Mouse (Mus musculus) limb, embryonic 11.5 days (tissue): Measurements from ENCODE around the gene Gsk3b. TPM values are rescaled to one million over a fixed set of nuclear protein-coding genes. Genes with fewer than 3 reads are reported as not detected.

Source experiments
- ATAC-seq: fragments of 200-750 bp; cut with Nextera tagmentation; 2 replicates; pipeline ENCODE4 v1.8.0; 2017; ENCODE audit warnings: low read depth; ENCODE audit not compliant: insufficient number of reproducible peaks, low FRiP score, low TSS enrichment
- DNase-seq: peaks from one replicate; pipeline ENCODE4 v3.0.0-alpha.2; 2015; ENCODE audit warnings: low spot score
- H3K27ac ChIP-seq: fragments of 300-500 bp; sonication (generic); replicated peaks from 2 replicates; pipeline ENCODE4 v1.5.1; 2014; ENCODE audit warnings: low read depth, mild to moderate bottlenecking, low read length
- H3K27me3 ChIP-seq: fragments of 300-500 bp; sonication (generic); 2 replicates; pipeline ENCODE4 v1.6.1; 2014; ENCODE audit warnings: mild to moderate bottlenecking, low read length, mixed read lengths; ENCODE audit not compliant: control insufficient read depth, insufficient read depth
- H3K36me3 ChIP-seq: fragments of 300-500 bp; sonication (generic); 2 replicates; pipeline ENCODE4 v1.6.1; 2014; ENCODE audit warnings: mild to moderate bottlenecking, low read length, moderate library complexity, mixed read lengths; ENCODE audit not compliant: control insufficient read depth, insufficient read depth
- H3K4me1 ChIP-seq: fragments of 300-500 bp; sonication (generic); 2 replicates; pipeline ENCODE4 v1.6.1; 2014; ENCODE audit warnings: low read length, mixed read lengths; ENCODE audit not compliant: control insufficient read depth, insufficient read depth
- H3K4me2 ChIP-seq: fragments of 300-500 bp; sonication (generic); 2 replicates; pipeline ENCODE4 v1.6.1; 2014; ENCODE audit warnings: low read depth, mild to moderate bottlenecking, moderate library complexity; ENCODE audit not compliant: severe bottlenecking
- H3K4me3 ChIP-seq: fragments of 300-500 bp; sonication (generic); 2 replicates; pipeline ENCODE4 v1.5.1; 2014; ENCODE audit warnings: low read depth, low read length
- H3K9ac ChIP-seq: fragments of 300-500 bp; sonication (generic); 2 replicates; pipeline ENCODE4 v1.6.1; 2014; ENCODE audit warnings: mild to moderate bottlenecking, low read length
- H3K9me3 ChIP-seq: fragments of 300-500 bp; sonication (generic); 2 replicates; pipeline ENCODE4 v1.6.1; 2016; ENCODE audit warnings: low read length; ENCODE audit not compliant: control insufficient read depth
- WGBS: fragments of 180-500 bp; shearing (Covaris S2); extraction: QIAGEN DNeasy Blood & Tissue Kit; methylation state at CpG from one replicate; pipeline ENCODE4 v1.1.7; 2014; 5-methylcytosine and 5-hydroxymethylcytosine counted together
- polyA plus RNA-seq: library from polyadenylated mRNA; unstranded; fragments of >200 nt; fragmentation: Nextera tagmentation; extraction: Ambion mirVana; gene quantifications from 2 replicates; pipeline ENCODE4 v1.2.1, GENCODE M21; 2014

Gene Gsk3b
- polyA plus RNA-seq, 1 experiment from 2014 or later = 70.4 TPM

GRCm38 (mm10) chr16:38137296-38137695 is 48.5 kb downstream of the Gsk3b start:
- no peaks in the 10 kb centered on the region for H3K27me3 ChIP-seq
- peak; percentile 54 for DNase-seq

DNA sequence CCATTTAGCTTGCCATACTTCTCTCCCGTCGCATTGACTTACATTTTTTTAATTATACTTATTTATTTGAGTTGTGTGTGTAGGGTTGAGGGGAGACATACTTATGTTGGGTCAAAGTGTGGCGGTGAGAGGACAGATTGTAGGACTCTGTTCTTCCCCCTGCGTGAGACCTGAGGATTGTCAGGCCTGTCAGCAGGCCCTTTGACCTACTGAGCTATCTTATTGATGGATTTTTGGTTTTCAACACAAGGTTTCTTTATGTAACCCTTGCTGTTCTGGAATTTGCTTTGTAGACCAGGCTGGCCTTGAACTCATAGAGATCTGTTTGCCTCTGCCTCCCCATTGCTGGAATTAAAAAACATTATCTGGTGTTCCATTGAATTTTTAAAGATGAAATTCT is 56.1 kb downstream of the Gsk3b start:
- no peaks in the 10 kb centered on the region for H3K27me3 ChIP-seq
- no peak overlapping the region for H3K4me2 ChIP-seq
- H3K4me3 ChIP-seq = no peak overlapping the region

More at GRCm38 (mm10) chr16:38137296-38137695, 48.5 kb downstream of the Gsk3b start:
- Histone ChIP-seq H3K36me3 (no peaks in the 10 kb centered on the region), H3K27ac (no peak overlapping the region), H3K4me1 (peaks cover 7% of the 10 kb centered on the region; the same call in 1 of the 2 replicates), H3K9me3 (no peaks in the 10 kb centered on the region; the same call in 1 of the 2 replicates), H3K4me2 (no peak overlapping the region), H3K9ac (no peak overlapping the region), H3K4me3 (no peak overlapping the region)
- ATAC-seq = no peak
- WGBS = 32% methylated on average over 5 of the region's 5 CpGs

GRCm38 (mm10) chr16:38150555-38150954 is 61.8 kb downstream of the Gsk3b start:
- H3K4me1 ChIP-seq = no peaks in the 10 kb centered on the region
- H3K4me2 ChIP-seq = no peak overlapping the region
- H3K27me3 ChIP-seq = no peaks in the 10 kb centered on the region
- H3K9me3 ChIP-seq = no peaks in the 10 kb centered on the region
- peaks cover 2% of the 10 kb centered on the region; the same call in 1 of the 2 replicates for H3K36me3 ChIP-seq
- ATAC-seq (no peak), DNase-seq (no peak)
- no peak overlapping the region for H3K9ac ChIP-seq
- no peak overlapping the region for H3K27ac ChIP-seq
- no peak overlapping the region for H3K4me3 ChIP-seq

More for the DNA sequence above, 56.1 kb downstream of the Gsk3b start:
- Histone ChIP-seq H3K9me3 (no peaks in the 10 kb centered on the region), H3K36me3 (no peaks in the 10 kb centered on the region), H3K27ac (no peak overlapping the region), H3K9ac (no peak overlapping the region), H3K4me1 (no peaks in the 10 kb centered on the region)
- 88% methylated on average over 4 of the region's 4 CpGs for WGBS
- DNase-seq (no peak), ATAC-seq (no peak)

DNA sequence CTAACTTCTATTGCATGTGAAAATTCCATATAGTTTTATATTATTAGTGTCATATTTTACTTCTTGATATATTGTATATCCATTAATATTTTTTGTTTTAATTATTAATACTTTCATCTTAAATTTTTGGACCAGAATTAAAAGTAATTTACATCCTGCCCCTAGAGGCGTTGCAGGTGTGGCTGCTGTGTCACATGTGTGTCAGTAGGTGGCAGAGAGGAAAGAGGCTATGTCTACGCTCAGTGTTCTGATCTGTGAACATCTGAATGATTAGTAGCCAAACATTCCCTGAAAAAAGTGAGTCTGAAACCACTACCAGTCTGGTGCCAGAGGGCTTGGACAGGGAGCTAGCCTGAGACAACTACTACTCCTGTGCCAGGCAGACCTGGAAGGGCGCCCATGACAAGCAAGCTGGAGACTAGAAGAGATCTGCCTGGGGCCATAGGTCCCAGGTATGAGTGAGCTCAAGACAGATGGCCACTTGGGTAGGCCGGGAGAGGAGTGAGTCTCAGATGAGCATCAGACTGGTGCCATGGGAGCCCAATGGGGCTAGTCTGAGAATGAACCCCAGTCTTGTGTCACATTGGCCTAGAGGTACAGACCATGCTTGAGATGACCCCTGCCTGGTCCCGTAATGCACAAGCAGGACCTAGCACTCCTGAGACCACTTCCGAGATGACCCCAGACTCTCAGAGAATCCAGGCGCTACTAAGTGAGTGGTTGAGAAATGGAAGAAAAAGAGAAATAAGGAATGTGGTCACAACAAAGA is 69.2 kb downstream of the Gsk3b start:
- Histone ChIP-seq H3K27me3 (no peaks in the 10 kb centered on the region), H3K4me1 (no peaks in the 10 kb centered on the region), H3K27ac (no peak overlapping the region), H3K4me3 (no peak overlapping the region), H3K9ac (no peak overlapping the region), H3K9me3 (no peaks in the 10 kb centered on the region), H3K4me2 (no peak overlapping the region), H3K36me3 (no peaks in the 10 kb centered on the region)
- 94% methylated on average over 7 of the region's 7 CpGs for WGBS
- ATAC-seq (no peak), DNase-seq (no peak)

GRCm38 (mm10) chr16:38162019-38162418 is 73.2 kb downstream of the Gsk3b start:
- H3K4me3 ChIP-seq = no peak overlapping the region
- no peak overlapping the region for H3K9ac ChIP-seq
- no peaks in the 10 kb centered on the region for H3K36me3 ChIP-seq
- no peak overlapping the region for H3K4me2 ChIP-seq
- no peak overlapping the region for H3K27ac ChIP-seq
- DNase-seq = no peak
- WGBS = 86% methylated on average over 3 of the region's 3 CpGs
- H3K9me3 ChIP-seq = no peaks in the 10 kb centered on the region
- H3K4me1 ChIP-seq = no peaks in the 10 kb centered on the region
- no peaks in the 10 kb centered on the region for H3K27me3 ChIP-seq
- no peak for ATAC-seq

- H3K27me3 ChIP-seq = no peaks in the 10 kb centered on the region
- no peak overlapping the region for H3K27ac ChIP-seq
- H3K9me3 ChIP-seq = no peaks in the 10 kb centered on the region
- no peak overlapping the region for H3K4me2 ChIP-seq
- no peaks in the 10 kb centered on the region for H3K4me1 ChIP-seq
- DNase-seq = no peak
- H3K4me3 ChIP-seq = no peak overlapping the region
- H3K9ac ChIP-seq = no peak overlapping the region
- 96% methylated on average over 7 of the region's 7 CpGs for WGBS
- no peaks in the 10 kb centered on the region for H3K36me3 ChIP-seq
- ATAC-seq = no peak
Measured at GRCm38 (mm10) chr16:38164811-38165591, 76.2 kb downstream of the Gsk3b start.

DNA sequence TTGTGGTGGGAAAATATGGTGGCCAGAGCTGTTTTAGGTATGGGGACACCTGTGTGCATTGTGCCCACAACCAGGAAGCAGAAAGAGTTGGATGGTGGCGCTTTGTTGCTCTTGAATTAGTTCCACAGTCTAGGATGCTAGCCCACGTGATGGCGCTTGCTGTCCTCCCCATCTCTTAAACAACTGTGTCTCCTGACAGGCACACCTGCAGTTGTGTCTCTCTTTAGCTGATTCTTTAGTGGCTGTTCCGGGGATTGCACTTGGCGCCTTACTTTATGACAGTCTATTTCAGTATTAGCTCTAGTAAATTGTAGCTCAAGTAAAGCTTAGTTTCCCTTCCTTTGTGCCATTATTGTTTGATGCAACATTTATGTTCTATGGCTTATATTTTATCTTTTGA is 80.2 kb downstream of the Gsk3b start:
- no peaks in the 10 kb centered on the region for H3K9me3 ChIP-seq
- no peaks in the 10 kb centered on the region for H3K27me3 ChIP-seq
- H3K4me3 ChIP-seq = no peak overlapping the region
- ATAC-seq = no peak
- H3K36me3 ChIP-seq = 0 out of 2 replicates have a peak, but pooled peaks cover 2% of the 10 kb centered on the region
- WGBS = 92% methylated on average over 5 of the region's 5 CpGs
- H3K27ac ChIP-seq = no peak overlapping the region
- no peak overlapping the region for H3K9ac ChIP-seq
- no peak overlapping the region for H3K4me2 ChIP-seq
- no peak for DNase-seq
- H3K4me1 ChIP-seq = no peaks in the 10 kb centered on the region

- Histone ChIP-seq H3K4me1 (no peaks in the 10 kb centered on the region), H3K27ac (no peak overlapping the region), H3K9ac (no peak overlapping the region), H3K9me3 (no peaks in the 10 kb centered on the region), H3K4me2 (no peak overlapping the region), H3K27me3 (no peaks in the 10 kb centered on the region), H3K4me3 (no peak overlapping the region), H3K36me3 (no peaks in the 10 kb centered on the region; the same call in 1 of the 2 replicates)
- ATAC-seq (no peak), DNase-seq (no peak)
- WGBS = 82% methylated on average over 4 of the region's 4 CpGs
Measured at GRCm38 (mm10) chr16:38179150-38179549, 90.3 kb downstream of the Gsk3b start.
